Mouse (Mus musculus): Measurements from ENCODE around the gene Gli3.

- TF ChIP-seq CTCF (IDR thresholded peaks at IDR 0.05; ENCODE audit: control insufficient read depth, insufficient read depth, insufficient replicate concordance, low read depth, low read length) (no peak), POLR2A (IDR thresholded peaks at IDR 0.05; ENCODE audit: control insufficient read depth, low read depth, low read length) (no peak)
Observed at GRCm38 (mm10) chr13:15691751-15692464, 228.9 kb downstream of the Gli3 start.
